Mouse (Mus musculus): Measurements from ENCODE around the gene Pqlc2.

DNA sequence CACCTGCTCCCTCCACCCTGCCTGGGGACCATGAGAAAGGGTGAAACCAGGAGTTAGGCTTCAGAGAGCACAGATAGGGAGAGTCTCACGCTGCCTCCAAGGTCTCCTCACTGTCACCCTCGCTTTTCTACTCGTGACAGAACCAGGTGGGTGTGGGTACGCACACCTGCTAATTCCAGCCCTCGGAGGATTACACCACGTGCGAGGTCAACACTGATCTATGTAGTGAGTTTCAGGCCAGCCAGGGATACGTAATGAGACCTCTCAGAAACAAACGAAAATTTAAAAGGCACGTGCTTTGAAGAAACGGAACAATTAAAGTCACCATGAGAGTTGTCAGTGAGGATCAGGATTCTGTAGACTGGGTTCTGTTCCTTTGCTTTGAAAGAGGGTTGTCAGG is 7.9 kb upstream of the Pqlc2 start:
- TF ChIP-seq CTCF (IDR thresholded peaks at IDR 0.05; ENCODE audit: control insufficient read depth, insufficient read depth, low read length) (no peak), POLR2A (IDR thresholded peaks at IDR 0.05; ENCODE audit: borderline replicate concordance, control insufficient read depth, low read depth, low read length) (no peak)
